In genomic region chr3:52990041-52990737, GRCm38 (mm10) we compare ENCODE assay signal across 14 mouse cellular contexts. TPM values are rescaled to one million over a fixed set of nuclear protein-coding genes. Genes with fewer than 3 reads are reported as not detected.
A peak's percentile ranks its signal among the peaks of the same experiment; 100 is the strongest.
DNase-seq lines count a peak whose midpoint lies in the region; ATAC-seq and TF ChIP-seq lines count a peak whose summit lies in the region.
"Had no signal": no experiment of that assay in that cellular context is flagged by ENCODE, and none has a peak within 500 bp of the region (broad histone marks: within the 10 kb centered on the region; RNA-seq: fewer than 3 reads in every experiment).

No protein-coding gene starts in this region.

- H3K9ac ChIP-seq in kidney, embryonic 15.5 days: no peak overlapping the region
- H3K9ac ChIP-seq in stomach, postnatal 0 days (ENCODE audit: low read length): no peak overlapping the region
- H3K9ac ChIP-seq: limb, embryonic 12.5 days had no signal

- no peaks in the 10 kb centered on the region for H3K27me3 ChIP-seq in kidney, embryonic 15.5 days
- H3K27me3 ChIP-seq in spleen, adult 2 months (ENCODE audit: control insufficient read depth, insufficient read depth, low read length): no peaks in the 10 kb centered on the region
- no peaks in the 10 kb centered on the region for H3K27me3 ChIP-seq in splenic B cell, adult 2 months (ENCODE audit: control insufficient read depth, insufficient read depth, low read length, poor library complexity, severe bottlenecking)
- H3K27me3 ChIP-seq in stomach, postnatal 0 days (ENCODE audit: control insufficient read depth, insufficient read depth, low read length): no peaks in the 10 kb centered on the region
- H3K27me3 ChIP-seq: limb, embryonic 12.5 days had no signal

- intact Hi-C loops in left cerebral cortex, postnatal 10 days (cut with DNase I): no loop called here

- no peak for DNase-seq in kidney, postnatal 14 days
- DNase-seq in spleen, adult 2 months (ENCODE audit: low read depth in 1 of 2, low spot score in 2 of 2): peak in 1 of 2 experiments; percentile 37
- no peak for DNase-seq in spleen, postnatal 4 days (ENCODE audit: low spot score in 2 of 2)
- peak; percentile 70 for DNase-seq in splenic B cell, adult 2 months (ENCODE audit: low read depth, low spot score)
- no peak for DNase-seq in left cerebral cortex, postnatal 10 days (ENCODE audit: extremely low spot score in 1 of 2, low spot score in 2 of 2)
- no peak for DNase-seq in stomach, postnatal 0 days (ENCODE audit: low spot score)
- DNase-seq: cerebellum, adult 9-10 months; heart, adult 18-20 months; lung, postnatal 4 days had no signal

- H3K36me3 ChIP-seq in kidney, embryonic 15.5 days: peaks cover 72% of the 10 kb centered on the region
- H3K36me3 ChIP-seq in spleen, adult 2 months (ENCODE audit: control insufficient read depth, insufficient read depth, low read length): peaks cover 17% of the 10 kb centered on the region
- peaks cover 4% of the 10 kb centered on the region; the same call in 1 of the 2 replicates for H3K36me3 ChIP-seq in splenic B cell, adult 2 months (ENCODE audit: control insufficient read depth, insufficient read depth, low read length, poor library complexity, severe bottlenecking)
- peaks cover 19% of the 10 kb centered on the region for H3K36me3 ChIP-seq in stomach, postnatal 0 days (ENCODE audit: control insufficient read depth, insufficient read depth, low read length)

- no peak for TF ChIP-seq POLR2A in spleen, adult 2 months (IDR thresholded peaks at IDR 0.05; ENCODE audit: low read depth, low read length)

- no peak for TF ChIP-seq CTCF in spleen, adult 2 months (IDR thresholded peaks at IDR 0.05; ENCODE audit: extremely low read depth, insufficient read depth, insufficient read length, insufficient replicate concordance)
- no peak for TF ChIP-seq CTCF in stomach, postnatal 0 days (IDR thresholded peaks at IDR 0.05; ENCODE audit: low read depth)

- TF ChIP-seq EP300 in stomach, postnatal 0 days (optimal IDR thresholded peaks at IDR 0.05): no peak

- peaks cover 7% of the 10 kb centered on the region; the same call in 1 of the 2 replicates for H3K4me1 ChIP-seq in kidney, embryonic 15.5 days
- no peaks in the 10 kb centered on the region; the same call in 1 of the 2 replicates for H3K4me1 ChIP-seq in spleen, adult 2 months (ENCODE audit: control insufficient read depth, insufficient read depth, insufficient read length)
- H3K4me1 ChIP-seq in stomach, postnatal 0 days (replicated peaks; ENCODE audit: control insufficient read depth, insufficient read depth): no peaks in the 10 kb centered on the region
- H3K4me1 ChIP-seq: limb, embryonic 12.5 days had no signal

- WGBS in kidney, embryonic 15.5 days: 38% methylated on average over 18 of the region's 18 CpGs
- WGBS in spleen, adult 2 months: 30% methylated on average over 18 of the region's 18 CpGs
- 71% methylated on average over 18 of the region's 18 CpGs for WGBS in stomach, postnatal 0 days

- H3K27ac ChIP-seq in kidney, embryonic 15.5 days: no peak overlapping the region
- H3K27ac ChIP-seq in spleen, adult 2 months (ENCODE audit: insufficient read depth, low read length): peak overlapping the region; percentile 22; the same call in 1 of the 2 replicates
- H3K27ac ChIP-seq in stomach, postnatal 0 days (replicated peaks): no peak overlapping the region
- H3K27ac ChIP-seq: limb, embryonic 12.5 days had no signal

- ATAC-seq in kidney, embryonic 15.5 days (replicated peaks; ENCODE audit: low FRiP score): 0 out of 2 replicates have a peak, but pooled peaks have one; percentile 49
- ATAC-seq in hematopoietic stem cell, adult 5-6 weeks (replicated peaks in 1 of 2; ENCODE audit: insufficient read depth in 1 of 2, low FRiP score in 2 of 2, low TSS enrichment in 1 of 2, low read depth in 1 of 2, poor library complexity in 2 of 2, severe bottlenecking in 2 of 2): peak; percentile 81 to 92
- ATAC-seq in stomach, postnatal 0 days (ENCODE audit: low FRiP score, low TSS enrichment): no peak
- ATAC-seq: hindbrain, embryonic 16.5 days; midbrain, embryonic 16.5 days had no signal

- H3K4me2 ChIP-seq in kidney, embryonic 15.5 days: peak overlapping the region; percentile 35
- H3K4me2 ChIP-seq in stomach, postnatal 0 days (replicated peaks; ENCODE audit: low read depth): no peak overlapping the region
- H3K4me2 ChIP-seq: limb, embryonic 12.5 days had no signal

- no peak overlapping the region for H3K4me3 ChIP-seq in kidney, embryonic 15.5 days (replicated peaks)
- no peak overlapping the region for H3K4me3 ChIP-seq in spleen, adult 2 months (ENCODE audit: extremely low read depth, insufficient read depth, insufficient read length)
- no peak overlapping the region for H3K4me3 ChIP-seq in stomach, postnatal 0 days (ENCODE audit: low read depth, low read length)
- H3K4me3 ChIP-seq: limb, embryonic 12.5 days had no signal

- no peaks in the 10 kb centered on the region for H3K9me3 ChIP-seq in kidney, embryonic 15.5 days (replicated peaks)
- H3K9me3 ChIP-seq in stomach, postnatal 0 days (ENCODE audit: control insufficient read depth, low read length): no peaks in the 10 kb centered on the region

RNA-seq across cellular contexts. Expression of gene Cog6, which starts 26.8 kb away (rescaled TPM):
- 47.0 and 48.3 TPM in 2 replicates for polyA plus RNA-seq in kidney, embryonic 15.5 days (2015; fragmentation: Nextera tagmentation; extraction: Ambion mirVana)
- 7.0 and 7.2 TPM in 2 replicates for polyA plus RNA-seq in spleen, adult 2 months (2012; rRNA removed)
- 22.0 and 51.5 TPM in 2 replicates for total RNA-seq in hematopoietic stem cell, adult 5-6 weeks (2017)
- 10 to 100 TPM; 33.1 to 34.8 TPM for total RNA-seq in left cerebral cortex, postnatal 10 days (2021)
- polyA plus RNA-seq in stomach, postnatal 0 days (2015; fragmentation: Nextera tagmentation; extraction: Ambion mirVana): 25.1 and 25.7 TPM in 2 replicates

RNA-seq across cellular contexts. Expression of gene Lhfp, which starts 51.1 kb away (rescaled TPM):
- 108 and 113 TPM in 2 replicates for polyA plus RNA-seq in kidney, embryonic 15.5 days (2015; fragmentation: Nextera tagmentation; extraction: Ambion mirVana)
- polyA plus RNA-seq in spleen, adult 2 months (2012; rRNA removed): 87.1 and 88.7 TPM in 2 replicates
- total RNA-seq in hematopoietic stem cell, adult 5-6 weeks (2017): 0.44 TPM in 1 of 2 replicates, not detected in the other
- total RNA-seq in left cerebral cortex, postnatal 10 days (2021): 10 to 100 TPM; 39.1 to 43.8 TPM
- 37.4 and 39.3 TPM in 2 replicates for polyA plus RNA-seq in stomach, postnatal 0 days (2015; fragmentation: Nextera tagmentation; extraction: Ambion mirVana)
